Mouse (Mus musculus): ENCODE measurements around the gene Zfp445.
A peak's percentile ranks its signal among the peaks of the same experiment; 100 is the strongest.
"Not testable (repeated sequence)": the region's sequence is repeated elsewhere in the genome, so short reads cannot be mapped to it uniquely, and the experiment has no call there.

The Zfp445 gene

DNA sequence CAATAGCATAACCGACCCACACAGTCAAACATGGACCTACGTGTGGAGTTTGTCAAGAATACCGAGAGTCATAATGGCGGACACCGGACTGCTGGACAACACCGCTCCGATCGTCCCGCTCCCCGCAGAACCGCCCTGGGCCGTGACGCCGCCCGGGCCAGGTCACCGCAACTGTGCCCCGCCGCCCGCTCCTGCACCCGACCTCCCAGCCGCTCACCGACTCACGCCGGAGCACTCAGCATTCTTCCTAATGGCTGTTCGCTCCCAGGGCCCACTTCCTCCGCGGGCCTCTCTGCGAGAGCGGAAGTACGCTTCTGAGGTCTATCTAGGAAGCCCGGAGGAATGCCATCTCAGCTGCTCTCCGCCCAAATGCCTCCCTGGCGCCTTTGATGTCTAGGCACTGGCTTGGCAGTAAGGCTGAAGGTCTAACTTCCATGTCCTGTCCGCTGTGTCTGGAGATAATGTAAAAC lies at the start of gene Zfp445:
Gene Zfp445 (minus strand): TSS at position 310 of the 470 bp plus-strand sequence.
- DNase-seq, result peak; percentile 82 to 83

DNA sequence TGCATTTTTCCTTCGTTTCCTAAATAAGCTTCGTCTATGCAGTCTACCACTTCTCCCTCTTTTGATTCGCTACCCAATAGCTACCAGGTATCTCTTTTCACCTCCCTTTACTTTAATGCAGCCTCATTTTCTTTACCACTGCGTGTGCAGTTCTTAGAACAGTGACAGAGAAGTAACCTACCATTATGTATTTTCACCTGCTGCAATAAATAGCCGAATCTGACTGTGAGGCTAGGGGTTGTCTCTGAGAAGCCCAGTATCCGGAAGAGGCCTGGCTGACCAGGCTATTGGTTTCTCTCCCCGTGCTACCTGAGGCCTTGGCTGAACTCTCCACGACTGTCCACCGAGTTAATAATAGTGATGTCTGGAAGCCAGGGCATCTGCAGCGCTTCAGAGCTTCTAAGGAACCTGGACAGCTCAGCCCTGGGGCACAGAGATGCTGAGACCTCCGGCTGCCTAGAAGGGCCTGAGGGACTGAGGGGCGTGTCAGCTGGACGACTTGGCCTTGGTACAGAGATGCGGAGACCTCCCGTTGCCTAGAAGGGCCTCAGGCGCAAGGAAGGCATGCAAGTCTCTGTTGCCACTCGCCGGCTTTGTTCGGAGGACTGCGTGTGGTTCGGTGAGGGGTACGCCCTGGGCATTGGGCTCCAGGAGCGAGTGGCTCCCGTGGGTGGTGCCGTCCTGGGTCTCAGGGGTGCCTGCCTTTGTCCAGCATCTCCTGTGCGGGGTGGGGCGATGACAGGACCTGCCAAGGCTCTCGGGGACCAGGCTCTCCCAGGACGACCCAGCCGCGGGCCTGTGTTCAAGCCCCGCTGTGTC lies 37.1 kb upstream of the Zfp445 start:
- peak; percentile 84 to 88 for DNase-seq

DNA sequence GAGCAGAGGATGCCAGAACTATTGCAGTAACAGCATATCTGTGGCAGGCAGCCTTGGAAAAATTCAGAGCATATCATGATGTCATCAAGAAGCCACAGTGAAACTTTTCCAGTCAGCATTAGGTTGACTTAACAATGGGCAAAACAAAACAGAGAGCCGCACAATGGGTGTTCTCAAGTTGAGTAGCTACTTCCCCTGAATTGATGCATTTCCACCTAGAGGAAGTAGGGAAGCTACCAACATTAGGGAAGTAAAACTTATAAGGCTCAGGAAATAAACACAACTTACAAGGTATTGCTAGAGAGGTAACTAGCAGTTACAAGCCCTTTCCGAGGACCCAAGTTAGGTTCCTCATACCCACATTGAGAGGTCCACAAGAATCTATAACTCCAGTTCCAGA lies 35.2 kb upstream of the Zfp445 start:
- DNase-seq, result no peak

GRCm38 (mm10) chr9:122886372-122887179 lies 20.8 kb upstream of the Zfp445 start:
- peak; percentile 75 to 76 for DNase-seq

DNA sequence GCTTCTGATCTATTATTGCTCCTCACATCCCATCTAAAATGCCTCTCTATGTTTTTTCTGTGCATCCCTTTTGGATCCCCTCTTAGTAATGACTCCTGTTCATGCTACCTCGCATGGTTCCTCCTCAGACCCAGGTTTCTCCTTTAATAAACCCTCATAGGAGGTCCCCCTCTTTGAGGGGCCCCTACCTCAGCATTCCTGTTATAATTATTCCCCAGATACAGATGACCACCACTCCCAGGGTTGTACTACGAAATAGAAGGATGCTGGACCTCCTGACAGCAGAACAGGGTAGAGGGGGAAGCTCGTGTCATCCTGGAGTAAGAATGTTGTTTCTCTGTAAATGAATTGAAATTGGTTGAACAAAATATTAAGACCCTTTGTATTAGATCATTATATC lies 19.6 kb upstream of the Zfp445 start, which contains the start of gene Zkscan7:
Gene Zkscan7 (plus strand): TSS at position 301 of the 400 bp plus-strand sequence.
- no peak for DNase-seq

- no peak for DNase-seq
Observed at GRCm38 (mm10) chr9:122875145-122875544, 9.3 kb upstream of the Zfp445 start.

- no peak for DNase-seq
Observed at GRCm38 (mm10) chr9:122874653-122875052, 8.8 kb upstream of the Zfp445 start.

GRCm38 (mm10) chr9:122872595-122872994 lies 6.8 kb upstream of the Zfp445 start:
- DNase-seq, result no peak

GRCm38 (mm10) chr9:122866192-122866591 lies 386 bp upstream of the Zfp445 start:
- DNase-seq, result no peak

DNA sequence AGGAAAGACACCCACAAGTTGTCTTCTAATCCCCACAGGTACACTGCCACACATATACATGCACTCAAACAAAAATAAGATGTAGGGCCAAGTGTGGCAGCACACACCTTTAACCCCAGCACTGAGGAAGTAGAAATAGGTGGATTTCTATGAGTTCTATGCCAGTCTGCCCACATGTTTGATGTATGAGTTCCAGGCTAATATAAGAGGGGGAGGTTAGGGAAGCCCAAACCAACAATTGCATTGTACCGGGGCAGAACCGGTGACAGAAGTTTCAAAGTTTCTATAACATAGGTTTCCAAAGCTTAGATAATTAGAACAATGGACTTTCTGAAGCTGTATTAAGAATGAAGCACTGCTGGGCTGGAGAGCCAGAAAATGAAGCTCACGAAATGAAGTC lies 958 bp downstream of the Zfp445 start:
- no peak for DNase-seq

- DNase-seq, result no peak
Observed at GRCm38 (mm10) chr9:122863731-122864130, 2.1 kb downstream of the Zfp445 start.

GRCm38 (mm10) chr9:122860752-122861151 lies 5.1 kb downstream of the Zfp445 start:
- no peak for DNase-seq

DNA sequence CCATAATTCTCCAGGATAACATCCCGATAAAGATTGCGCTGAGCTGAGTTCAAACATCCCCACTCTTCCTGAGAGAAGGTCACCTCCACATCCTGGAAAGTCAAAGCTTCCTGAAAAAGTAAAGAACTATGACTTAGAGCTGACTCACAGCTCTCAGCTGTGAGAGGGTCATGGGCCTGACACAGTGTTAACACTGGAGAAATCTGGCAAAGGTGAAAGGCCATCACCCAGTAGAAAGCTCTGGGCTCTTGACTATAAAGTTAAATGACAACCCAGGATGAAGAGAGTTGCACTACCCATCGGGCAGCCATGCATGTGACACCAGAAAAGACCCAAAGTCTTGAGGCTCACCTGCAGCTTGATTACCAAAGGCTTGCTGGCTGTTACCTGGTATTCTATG lies 9.1 kb downstream of the Zfp445 start:
- DNase-seq, result no peak

DNA sequence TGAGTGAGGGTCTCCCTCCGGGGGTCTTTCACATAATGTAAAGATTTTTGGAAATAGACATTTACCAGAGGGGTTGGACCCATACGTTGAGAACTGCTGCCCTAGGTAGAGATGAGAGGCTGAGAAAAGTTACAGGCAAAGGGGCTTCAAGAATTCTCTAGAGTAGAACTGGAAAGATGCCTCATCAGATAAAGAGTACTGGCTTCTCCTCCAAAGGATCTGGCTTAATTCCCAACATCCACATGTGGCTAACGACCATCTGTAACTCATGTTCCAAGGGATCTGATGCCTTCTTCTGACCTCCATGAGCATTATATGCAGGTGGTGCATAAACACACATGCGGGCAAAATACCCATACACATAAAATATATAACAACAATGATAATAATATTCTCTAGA lies 10.2 kb downstream of the Zfp445 start:
- DNase-seq, result no peak

DNA sequence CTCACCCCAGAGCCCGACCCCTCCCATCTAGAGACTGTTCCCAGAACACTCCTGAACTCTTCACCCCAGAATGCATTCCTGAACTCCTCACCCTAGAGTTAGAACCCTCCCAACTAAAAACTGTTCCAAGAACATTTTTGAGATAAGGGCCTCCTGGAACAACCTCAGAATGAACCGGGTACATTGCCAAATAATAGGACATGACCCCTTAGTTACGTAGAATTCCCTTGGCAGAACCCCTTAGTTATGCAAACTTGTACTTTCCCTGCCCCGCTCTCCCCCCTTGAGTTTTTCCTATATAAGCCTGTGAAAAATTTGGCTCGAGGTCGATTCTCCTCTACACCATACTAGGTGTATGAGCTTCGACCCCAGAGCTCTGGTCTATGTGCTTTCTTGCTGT lies 10.7 kb downstream of the Zfp445 start:
- DNase-seq, result not testable (repeated sequence)

DNA sequence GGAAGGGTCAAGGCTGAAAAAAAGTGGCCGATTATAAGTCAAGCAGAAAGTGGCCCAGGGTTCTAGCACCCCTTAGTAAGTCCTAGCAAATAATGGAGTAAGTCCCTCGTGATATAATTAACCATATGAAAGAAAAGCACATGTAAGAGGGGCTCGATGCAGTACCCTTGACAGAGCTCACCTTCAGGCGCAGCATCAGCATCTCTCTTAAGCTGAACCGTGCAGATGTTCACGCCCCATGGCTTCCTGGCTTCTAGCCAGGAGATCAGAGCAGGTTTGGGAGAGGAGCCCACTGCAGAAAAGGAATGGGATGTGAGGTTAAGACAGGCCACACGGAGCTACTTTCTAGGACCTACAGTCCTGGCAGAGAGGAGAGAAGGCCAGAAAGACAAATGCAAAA lies 11.3 kb downstream of the Zfp445 start:
- no peak for DNase-seq

DNA sequence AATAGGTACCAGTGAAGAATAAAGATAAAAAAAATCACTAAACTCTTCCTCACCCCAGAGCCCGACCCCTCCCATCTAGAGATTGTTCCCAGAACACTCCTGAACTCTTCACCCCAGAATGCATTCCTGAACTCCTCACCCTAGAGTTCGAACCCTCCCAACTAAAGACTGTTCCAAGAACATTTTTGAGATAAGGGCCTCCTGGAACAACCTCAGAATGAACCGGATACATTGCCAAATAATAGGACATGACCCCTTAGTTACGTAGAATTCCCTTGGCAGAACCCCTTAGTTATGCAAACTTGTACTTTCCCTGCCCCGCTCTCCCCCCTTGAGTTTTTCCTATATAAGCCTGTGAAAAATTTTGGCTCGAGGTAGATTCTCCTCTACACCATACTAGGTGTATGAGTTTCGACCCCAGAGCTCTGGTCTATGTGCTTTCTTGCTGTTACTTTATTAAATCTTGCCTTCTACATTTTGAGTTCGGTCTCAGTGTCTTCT lies 17.9 kb downstream of the Zfp445 start:
- not testable (repeated sequence) for DNase-seq

- peak; percentile 47 to 64 for DNase-seq
Observed at GRCm38 (mm10) chr9:122846156-122846555, 19.6 kb downstream of the Zfp445 start.

- no peak for DNase-seq
Observed at GRCm38 (mm10) chr9:122845621-122846020, 20.2 kb downstream of the Zfp445 start.

- no peak for DNase-seq
Observed at GRCm38 (mm10) chr9:122843760-122844159, 22.0 kb downstream of the Zfp445 start, which contains the start of gene Gm35549. Gm35549 (minus strand) TSS chr9:122844035.

DNA sequence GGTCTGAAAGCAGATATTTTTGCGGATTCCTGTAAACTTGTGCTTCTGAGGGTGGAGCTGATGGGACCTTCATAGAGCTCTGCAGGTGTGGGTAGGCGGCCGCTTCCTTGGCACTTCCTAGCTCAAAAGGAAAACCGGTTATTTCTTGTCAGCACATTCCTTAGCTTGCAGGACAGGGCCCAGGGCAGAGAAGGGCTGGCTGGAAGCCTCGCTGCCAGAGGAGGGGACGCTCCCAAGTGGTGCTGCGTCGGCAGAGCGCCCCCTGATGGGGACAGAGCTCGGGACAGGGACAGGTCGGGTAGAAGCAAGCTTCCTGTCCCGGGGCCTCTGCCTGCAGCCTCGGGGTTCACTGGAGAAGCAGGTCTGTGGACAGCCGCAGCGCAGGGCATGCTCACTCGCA lies 28.1 kb downstream of the Zfp445 start:
- peak; percentile 18 to 41 for DNase-seq

- no peak for DNase-seq
Observed at GRCm38 (mm10) chr9:122837216-122837615, 28.6 kb downstream of the Zfp445 start.

DNA sequence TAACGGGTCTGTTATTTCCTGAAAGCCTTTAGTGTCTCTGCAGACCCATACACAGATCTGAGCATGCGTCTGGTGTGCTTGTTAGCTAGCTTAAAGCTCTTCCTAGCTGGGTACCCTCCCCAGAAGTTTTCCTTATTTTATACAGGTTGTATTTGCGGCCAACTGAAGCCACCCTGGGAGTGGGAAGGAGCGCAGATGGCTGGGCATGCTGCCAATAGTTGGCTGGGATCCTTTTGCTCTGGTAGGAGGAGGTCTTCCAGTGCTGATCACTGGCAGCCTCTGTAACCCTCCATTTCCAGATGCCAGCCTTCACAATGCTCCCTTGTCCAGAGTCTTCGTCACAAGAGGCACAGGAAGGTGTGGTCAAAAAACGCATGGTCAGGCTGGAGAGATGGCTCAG lies 29.0 kb downstream of the Zfp445 start:
- DNase-seq, result peak; percentile 80 to 84

Measured in cerebellum, postnatal 14 days (tissue).